Mouse (Mus musculus): ENCODE measurements at regions not wholly inside any gene's neighbourhood (a gene's known extent, or its start where the extent isn't known, plus 50 kb on each side); places are given as distances from the start of the nearest gene placed in this dataset.

- Histone ChIP-seq H3K36me3 (replicated peaks) (no peaks in the 10 kb centered on the region), H3K27ac (no peak overlapping the region), H3K27me3 (peaks cover 13% of the 10 kb centered on the region; the same call in 1 of the 2 replicates), H3K9me3 (no peaks in the 10 kb centered on the region), H3K9ac (no peak overlapping the region), H3K4me3 (replicated peaks) (no peak overlapping the region), H3K4me1 (no peaks in the 10 kb centered on the region), H3K4me2 (no peak overlapping the region)
- ATAC-seq (ENCODE audit: low FRiP score): no peak
- WGBS: 85% methylated on average over 8 of the region's 8 CpGs
Measured at GRCm38 (mm10) chr3:121880355-121880754, 65.3 kb upstream of the Abcd3 start.

GRCm38 (mm10) chr3:121875072-121875471 is 60.0 kb upstream of the Abcd3 start:
- no peak for ATAC-seq (ENCODE audit: low FRiP score)
- WGBS: 88% methylated on average over 4 of the region's 4 CpGs
- Histone ChIP-seq H3K27me3 (no peaks in the 10 kb centered on the region), H3K27ac (no peak overlapping the region), H3K4me3 (replicated peaks) (no peak overlapping the region), H3K4me2 (no peak overlapping the region), H3K36me3 (replicated peaks) (no peaks in the 10 kb centered on the region), H3K9ac (no peak overlapping the region), H3K9me3 (no peaks in the 10 kb centered on the region), H3K4me1 (no peaks in the 10 kb centered on the region)

GRCm38 (mm10) chr3:121874576-121874975 is 59.5 kb upstream of the Abcd3 start:
- WGBS: 91% methylated on average over 1 of the region's 1 CpGs
- Histone ChIP-seq H3K4me2 (no peak overlapping the region), H3K27me3 (no peaks in the 10 kb centered on the region), H3K9me3 (no peaks in the 10 kb centered on the region), H3K36me3 (replicated peaks) (no peaks in the 10 kb centered on the region), H3K27ac (no peak overlapping the region), H3K4me3 (replicated peaks) (no peak overlapping the region), H3K9ac (no peak overlapping the region), H3K4me1 (no peaks in the 10 kb centered on the region)
- no peak for ATAC-seq (ENCODE audit: low FRiP score)

GRCm38 (mm10) chr3:121873572-121873971 is 58.5 kb upstream of the Abcd3 start:
- Histone ChIP-seq H3K27me3 (no peaks in the 10 kb centered on the region), H3K27ac (no peak overlapping the region), H3K4me1 (no peaks in the 10 kb centered on the region), H3K9me3 (no peaks in the 10 kb centered on the region), H3K4me3 (replicated peaks) (no peak overlapping the region), H3K36me3 (replicated peaks) (no peaks in the 10 kb centered on the region), H3K9ac (no peak overlapping the region), H3K4me2 (no peak overlapping the region)
- 86% methylated on average over 2 of the region's 2 CpGs for WGBS
- ATAC-seq (ENCODE audit: low FRiP score): no peak

- WGBS: 95% methylated on average over 3 of the region's 3 CpGs
- no peak for ATAC-seq (ENCODE audit: low FRiP score)
- Histone ChIP-seq H3K9ac (no peak overlapping the region), H3K9me3 (no peaks in the 10 kb centered on the region), H3K4me2 (no peak overlapping the region), H3K4me3 (replicated peaks) (no peak overlapping the region), H3K27ac (no peak overlapping the region), H3K27me3 (no peaks in the 10 kb centered on the region), H3K36me3 (replicated peaks) (no peaks in the 10 kb centered on the region), H3K4me1 (no peaks in the 10 kb centered on the region)
Measured at GRCm38 (mm10) chr3:121872685-121873084, 57.6 kb upstream of the Abcd3 start.

- no peak overlapping the region for H3K4me2 ChIP-seq
Measured at GRCm38 (mm10) chr3:121871795-121872194, 56.7 kb upstream of the Abcd3 start.

GRCm38 (mm10) chr3:121870726-121871125 is 55.6 kb upstream of the Abcd3 start:
- no peaks in the 10 kb centered on the region for H3K9me3 ChIP-seq
- no peak overlapping the region for H3K4me2 ChIP-seq
- no peaks in the 10 kb centered on the region for H3K4me1 ChIP-seq
- H3K4me3 ChIP-seq (replicated peaks): no peak overlapping the region
- H3K36me3 ChIP-seq (replicated peaks): no peaks in the 10 kb centered on the region
- no peak for ATAC-seq (ENCODE audit: low FRiP score)
- H3K9ac ChIP-seq: no peak overlapping the region
- 79% methylated on average over 6 of the region's 6 CpGs for WGBS
- H3K27me3 ChIP-seq: no peaks in the 10 kb centered on the region
- H3K27ac ChIP-seq: no peak overlapping the region

More at GRCm38 (mm10) chr3:121871795-121872194, 56.7 kb upstream of the Abcd3 start:
- WGBS: 86% methylated on average over 4 of the region's 4 CpGs
- Histone ChIP-seq H3K9ac (no peak overlapping the region), H3K27me3 (no peaks in the 10 kb centered on the region), H3K4me1 (no peaks in the 10 kb centered on the region), H3K36me3 (replicated peaks) (no peaks in the 10 kb centered on the region), H3K4me3 (replicated peaks) (no peak overlapping the region), H3K27ac (no peak overlapping the region), H3K9me3 (no peaks in the 10 kb centered on the region)
- no peak for ATAC-seq (ENCODE audit: low FRiP score)

GRCm38 (mm10) chr3:121869694-121870093 is 54.6 kb upstream of the Abcd3 start:
- H3K9me3 ChIP-seq: no peaks in the 10 kb centered on the region
- no peak overlapping the region for H3K4me2 ChIP-seq
- H3K27ac ChIP-seq: no peak overlapping the region
- no peaks in the 10 kb centered on the region for H3K27me3 ChIP-seq
- H3K9ac ChIP-seq: no peak overlapping the region
- H3K36me3 ChIP-seq (replicated peaks): no peaks in the 10 kb centered on the region
- WGBS: 68% methylated on average over 4 of the region's 4 CpGs
- no peaks in the 10 kb centered on the region for H3K4me1 ChIP-seq
- H3K4me3 ChIP-seq (replicated peaks): no peak overlapping the region
- ATAC-seq (ENCODE audit: low FRiP score): no peak

- no peak overlapping the region for H3K4me2 ChIP-seq
- no peak overlapping the region for H3K9ac ChIP-seq
- no peaks in the 10 kb centered on the region for H3K36me3 ChIP-seq (replicated peaks)
- H3K27me3 ChIP-seq: no peaks in the 10 kb centered on the region
- no peak overlapping the region for H3K27ac ChIP-seq
- no peak for ATAC-seq (ENCODE audit: low FRiP score)
- WGBS: 62% methylated on average over 5 of the region's 5 CpGs
- no peak overlapping the region for H3K4me3 ChIP-seq (replicated peaks)
- no peaks in the 10 kb centered on the region for H3K4me1 ChIP-seq
- H3K9me3 ChIP-seq: no peaks in the 10 kb centered on the region
Measured at GRCm38 (mm10) chr3:121867301-121867700, 52.2 kb upstream of the Abcd3 start.

- 49% methylated on average over 8 of the region's 8 CpGs for WGBS
- ATAC-seq (ENCODE audit: low FRiP score): no peak
Measured at GRCm38 (mm10) chr3:121864734-121865445, 49.8 kb upstream of the Abcd3 start.

More at GRCm38 (mm10) chr3:121864734-121865445, 49.8 kb upstream of the Abcd3 start:
- Histone ChIP-seq H3K4me2 (no peak overlapping the region), H3K27ac (no peak overlapping the region), H3K9ac (no peak overlapping the region), H3K4me3 (replicated peaks) (no peak overlapping the region), H3K9me3 (no peaks in the 10 kb centered on the region), H3K27me3 (no peaks in the 10 kb centered on the region), H3K4me1 (no peaks in the 10 kb centered on the region), H3K36me3 (replicated peaks) (no peaks in the 10 kb centered on the region)
